8 mouse cellular contexts compared by ENCODE assay signal in genomic region chr8:34546815-34547214, GRCm38 (mm10).
DNase-seq lines count a peak whose midpoint lies in the region; ATAC-seq and TF ChIP-seq lines count a peak whose summit lies in the region.

No protein-coding gene starts in this region.

- WGBS in kidney, embryonic 15.5 days = 11% methylated on average over 11 of the region's 11 CpGs
- 20% methylated on average over 11 of the region's 11 CpGs for WGBS in forebrain, embryonic 12.5 days
- WGBS in liver, embryonic 13.5 days (ENCODE audit: insufficient replicate concordance) = 15% methylated on average over 11 of the region's 11 CpGs
- WGBS in stomach, postnatal 0 days = 30% methylated on average over 11 of the region's 11 CpGs

- no peak for ATAC-seq in kidney, embryonic 15.5 days (replicated peaks; ENCODE audit: low FRiP score)
- no peak for ATAC-seq in forebrain, embryonic 12.5 days (ENCODE audit: low FRiP score)
- ATAC-seq in liver, embryonic 13.5 days (ENCODE audit: low read depth) = no peak
- no peak for ATAC-seq in stomach, postnatal 0 days (ENCODE audit: low FRiP score, low TSS enrichment)

- H3K36me3 ChIP-seq in kidney, embryonic 15.5 days = no peaks in the 10 kb centered on the region
- H3K36me3 ChIP-seq in forebrain, embryonic 12.5 days (replicated peaks) = no peaks in the 10 kb centered on the region
- H3K36me3 ChIP-seq in liver, embryonic 13.5 days = no peaks in the 10 kb centered on the region
- H3K36me3 ChIP-seq in stomach, postnatal 0 days (ENCODE audit: control insufficient read depth, insufficient read depth, low read length) = no peaks in the 10 kb centered on the region

- TF ChIP-seq EP300 in stomach, postnatal 0 days (optimal IDR thresholded peaks at IDR 0.05) = no peak

- no peak overlapping the region for H3K27ac ChIP-seq in kidney, embryonic 15.5 days
- H3K27ac ChIP-seq in forebrain, embryonic 12.5 days = no peak overlapping the region
- no peak overlapping the region for H3K27ac ChIP-seq in liver, embryonic 13.5 days
- no peak overlapping the region for H3K27ac ChIP-seq in stomach, postnatal 0 days (replicated peaks)

- peak overlapping the region; percentile 17 for H3K4me3 ChIP-seq in kidney, embryonic 15.5 days (replicated peaks)
- H3K4me3 ChIP-seq in forebrain, embryonic 12.5 days (replicated peaks) = no peak overlapping the region
- no peak overlapping the region for H3K4me3 ChIP-seq in liver, embryonic 13.5 days (replicated peaks)
- H3K4me3 ChIP-seq in stomach, postnatal 0 days (ENCODE audit: low read depth, low read length) = no peak overlapping the region

- DNase-seq in kidney, adult 11 months = no peak
- DNase-seq in liver, embryonic 13.5 days = no peak
- DNase-seq in stomach, postnatal 0 days (ENCODE audit: low spot score) = no peak
- DNase-seq in layer of hippocampus, adult 11-12 months (ENCODE audit: low spot score) = no peak
- DNase-seq in adrenal gland, adult 8-10 months = no peak
- no peak for DNase-seq in left cerebral cortex, adult 9 months (ENCODE audit: low spot score in 2 of 2)

- no peak overlapping the region for H3K9ac ChIP-seq in kidney, embryonic 15.5 days
- no peak overlapping the region for H3K9ac ChIP-seq in forebrain, embryonic 12.5 days
- H3K9ac ChIP-seq in liver, embryonic 13.5 days = no peak overlapping the region
- no peak overlapping the region for H3K9ac ChIP-seq in stomach, postnatal 0 days (ENCODE audit: low read length)

- H3K9me3 ChIP-seq in kidney, embryonic 15.5 days (replicated peaks) = no peaks in the 10 kb centered on the region
- no peaks in the 10 kb centered on the region for H3K9me3 ChIP-seq in forebrain, embryonic 12.5 days
- no peaks in the 10 kb centered on the region for H3K9me3 ChIP-seq in liver, embryonic 13.5 days (replicated peaks)
- no peaks in the 10 kb centered on the region for H3K9me3 ChIP-seq in stomach, postnatal 0 days (ENCODE audit: control insufficient read depth, low read length)

- peaks cover 7% of the 10 kb centered on the region; the same call in 1 of the 2 replicates for H3K4me1 ChIP-seq in kidney, embryonic 15.5 days
- H3K4me1 ChIP-seq in forebrain, embryonic 12.5 days = no peaks in the 10 kb centered on the region
- no peaks in the 10 kb centered on the region for H3K4me1 ChIP-seq in liver, embryonic 13.5 days (replicated peaks)
- H3K4me1 ChIP-seq in stomach, postnatal 0 days (replicated peaks; ENCODE audit: control insufficient read depth, insufficient read depth) = no peaks in the 10 kb centered on the region

- no peak for TF ChIP-seq CTCF in stomach, postnatal 0 days (IDR thresholded peaks at IDR 0.05; ENCODE audit: low read depth)

- H3K27me3 ChIP-seq in kidney, embryonic 15.5 days = no peaks in the 10 kb centered on the region
- H3K27me3 ChIP-seq in forebrain, embryonic 12.5 days = peaks cover 26% of the 10 kb centered on the region
- no peaks in the 10 kb centered on the region for H3K27me3 ChIP-seq in liver, embryonic 13.5 days
- H3K27me3 ChIP-seq in stomach, postnatal 0 days (ENCODE audit: control insufficient read depth, insufficient read depth, low read length) = no peaks in the 10 kb centered on the region

- H3K4me2 ChIP-seq in kidney, embryonic 15.5 days = peak overlapping the region; percentile 40
- peak overlapping the region; percentile 31; the same call in 1 of the 2 replicates for H3K4me2 ChIP-seq in forebrain, embryonic 12.5 days
- H3K4me2 ChIP-seq in liver, embryonic 13.5 days = 0 out of 2 replicates have a peak overlapping the region, but pooled peaks have one; percentile 20
- H3K4me2 ChIP-seq in stomach, postnatal 0 days (replicated peaks; ENCODE audit: low read depth) = peak overlapping the region; percentile 27; the same call in 1 of the 2 replicates
